Mouse (Mus musculus): ENCODE results near the gene Dppa3. TPM values are rescaled to one million over a fixed set of nuclear protein-coding genes. Genes with fewer than 3 reads are reported as not detected.

Dppa3 gene
- polyA plus RNA-seq, 1 experiment from 2014 or later = not detected

DNA sequence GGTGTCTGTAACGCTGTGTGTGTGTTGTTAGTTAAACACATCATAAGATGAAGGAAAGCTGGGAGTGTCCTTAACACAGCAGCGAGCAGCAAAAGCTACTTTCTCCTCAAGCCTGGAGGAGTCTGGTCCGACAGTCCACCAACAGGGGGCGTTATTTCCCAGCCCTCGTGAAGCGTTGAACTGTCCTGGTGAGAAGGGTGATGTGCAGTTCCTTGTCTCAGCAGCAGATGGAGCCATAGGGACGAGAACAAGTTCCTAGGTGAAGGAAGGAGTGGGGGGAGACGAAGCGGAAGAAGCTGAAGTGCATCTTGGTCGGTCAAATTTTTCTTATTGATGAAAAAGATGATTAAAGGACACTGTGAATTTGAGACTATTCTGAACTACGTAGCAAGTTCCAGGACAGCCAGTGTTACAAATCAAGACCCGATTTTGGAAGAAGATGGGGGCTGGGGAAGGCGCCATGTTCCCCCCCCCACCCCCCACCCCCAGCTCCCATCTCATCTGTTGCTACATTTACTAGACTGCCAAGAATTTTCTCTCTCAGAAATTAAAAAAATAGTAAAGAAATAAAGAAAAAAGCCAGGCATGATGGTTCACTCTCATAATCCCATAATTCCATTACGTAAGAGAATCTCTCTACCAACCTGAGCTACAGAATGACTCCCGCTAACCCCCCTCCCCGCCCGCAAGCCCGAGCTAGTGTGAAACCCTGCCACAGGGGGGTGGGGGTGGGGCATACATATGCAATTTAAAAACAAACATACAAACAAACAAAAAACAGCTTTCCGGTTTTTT is 43.4 kb downstream of the Dppa3 start:
- H3K36me3 ChIP-seq = no peaks in the 10 kb centered on the region
- WGBS = 6% methylated on average over 19 of the region's 19 CpGs
- 0 out of 2 replicates have a peak, but pooled peaks cover 3% of the 10 kb centered on the region for H3K4me1 ChIP-seq (replicated peaks)
- H3K4me3 ChIP-seq (replicated peaks) = peak overlapping the region; percentile 41
- no peak overlapping the region for H3K9ac ChIP-seq (replicated peaks)
- no peaks in the 10 kb centered on the region for H3K9me3 ChIP-seq
- H3K27ac ChIP-seq = no peak overlapping the region
- peak overlapping the region; percentile 59 for H3K4me2 ChIP-seq
- no peaks in the 10 kb centered on the region for H3K27me3 ChIP-seq
- peak; percentile 86 for ATAC-seq (ENCODE audit: insufficient number of reproducible peaks, insufficient read depth, low FRiP score, low TSS enrichment, low read depth)

- no peak for ATAC-seq (ENCODE audit: insufficient number of reproducible peaks, insufficient read depth, low FRiP score, low TSS enrichment, low read depth)
- H3K27ac ChIP-seq = peak overlapping the region; percentile 0; the same call in 1 of the 2 replicates
- H3K9me3 ChIP-seq = no peaks in the 10 kb centered on the region
- H3K27me3 ChIP-seq = no peaks in the 10 kb centered on the region
- 0 out of 2 replicates have a peak, but pooled peaks cover 3% of the 10 kb centered on the region for H3K4me1 ChIP-seq (replicated peaks)
- peak overlapping the region; percentile 59 for H3K4me2 ChIP-seq
- 27% methylated on average over 10 of the region's 10 CpGs for WGBS
- H3K9ac ChIP-seq (replicated peaks) = no peak overlapping the region
- no peaks in the 10 kb centered on the region for H3K36me3 ChIP-seq
- H3K4me3 ChIP-seq (replicated peaks) = peak overlapping the region; percentile 41
Observed at GRCm38 (mm10) chr6:122670201-122670551, 44.0 kb downstream of the Dppa3 start.

GRCm38 (mm10) chr6:122670841-122671240 is 44.6 kb downstream of the Dppa3 start:
- no peaks in the 10 kb centered on the region for H3K27me3 ChIP-seq
- no peak overlapping the region for H3K4me3 ChIP-seq (replicated peaks)
- no peaks in the 10 kb centered on the region for H3K36me3 ChIP-seq
- no peak overlapping the region for H3K9ac ChIP-seq (replicated peaks)
- no peak overlapping the region for H3K4me2 ChIP-seq
- 0 out of 2 replicates have a peak, but pooled peaks cover 3% of the 10 kb centered on the region for H3K4me1 ChIP-seq (replicated peaks)
- no peaks in the 10 kb centered on the region for H3K9me3 ChIP-seq
- WGBS = 95% methylated on average over 4 of the region's 4 CpGs
- H3K27ac ChIP-seq = no peak overlapping the region; the same call in 1 of the 2 replicates
- no peak for ATAC-seq (ENCODE audit: insufficient number of reproducible peaks, insufficient read depth, low FRiP score, low TSS enrichment, low read depth)

DNA sequence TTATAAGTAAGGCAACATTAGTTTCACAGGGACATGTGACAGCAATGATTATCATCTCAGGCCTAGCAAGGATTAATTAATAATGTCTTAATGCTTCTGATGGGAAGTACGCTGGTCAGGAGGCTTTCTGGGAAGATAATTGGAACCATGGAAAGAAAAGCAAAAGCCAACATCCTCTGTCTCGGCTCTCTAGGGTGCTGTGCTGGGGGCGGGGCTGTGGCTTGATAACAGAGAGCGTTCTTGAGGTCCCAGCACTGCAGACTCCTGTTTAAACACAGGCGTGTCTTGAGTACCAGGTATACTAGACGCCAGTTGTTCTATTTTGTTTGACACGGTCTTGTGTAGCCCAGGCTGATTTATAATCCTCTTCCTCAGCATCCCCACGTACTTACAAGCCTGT is 46.5 kb downstream of the Dppa3 start:
- Histone ChIP-seq H3K4me1 (replicated peaks) (0 out of 2 replicates have a peak, but pooled peaks cover 3% of the 10 kb centered on the region), H3K27me3 (no peaks in the 10 kb centered on the region), H3K36me3 (no peaks in the 10 kb centered on the region), H3K9ac (replicated peaks) (no peak overlapping the region), H3K4me2 (no peak overlapping the region), H3K4me3 (replicated peaks) (no peak overlapping the region), H3K27ac (no peak overlapping the region), H3K9me3 (no peaks in the 10 kb centered on the region)
- ATAC-seq (ENCODE audit: insufficient number of reproducible peaks, insufficient read depth, low FRiP score, low TSS enrichment, low read depth) = no peak
- 59% methylated on average over 8 of the region's 8 CpGs for WGBS

Other genes with a start within 250 kb of the Dppa3 start
- 52.6 and 57.0 TPM in 2 replicates for gene Rimklb, start 127.6 kb upstream of the Dppa3 start, polyA plus RNA-seq (2016; fragmentation: Nextera tagmentation; extraction: Ambion mirVana)
- gene Mfap5, start 120.6 kb upstream of the Dppa3 start, polyA plus RNA-seq (2016; fragmentation: Nextera tagmentation; extraction: Ambion mirVana) = 1.2 and 2.1 TPM in 2 replicates
- gene Aicda, start 72.6 kb upstream of the Dppa3 start, polyA plus RNA-seq (2016; fragmentation: Nextera tagmentation; extraction: Ambion mirVana) = 0.34 and 0.36 TPM in 2 replicates
- gene Apobec1, start 24.0 kb upstream of the Dppa3 start, polyA plus RNA-seq (2016; fragmentation: Nextera tagmentation; extraction: Ambion mirVana) = 1.2 and 2.6 TPM in 2 replicates
- gene Gdf3, start 16.3 kb upstream of the Dppa3 start, polyA plus RNA-seq (2016; fragmentation: Nextera tagmentation; extraction: Ambion mirVana) = 0.13 TPM in 1 of 2 replicates, not detected in the other
- 0.10 and 0.24 TPM in 2 replicates for gene Nanog, start 81.1 kb downstream of the Dppa3 start, polyA plus RNA-seq (2016; fragmentation: Nextera tagmentation; extraction: Ambion mirVana)
- gene Slc2a3, start 175.2 kb downstream of the Dppa3 start, polyA plus RNA-seq (2016; fragmentation: Nextera tagmentation; extraction: Ambion mirVana) = 89.5 and 93.5 TPM in 2 replicates
- gene Foxj2, start 193.5 kb downstream of the Dppa3 start, polyA plus RNA-seq (2016; fragmentation: Nextera tagmentation; extraction: Ambion mirVana) = 4.6 and 6.0 TPM in 2 replicates
- gene C3ar1, start 229.8 kb downstream of the Dppa3 start, polyA plus RNA-seq (2016; fragmentation: Nextera tagmentation; extraction: Ambion mirVana) = 1.6 and 2.3 TPM in 2 replicates
- gene Necap1, start 248.1 kb downstream of the Dppa3 start, polyA plus RNA-seq (2016; fragmentation: Nextera tagmentation; extraction: Ambion mirVana) = 61.8 and 64.8 TPM in 2 replicates